Mouse (Mus musculus) right cerebral cortex, adult 2 months (tissue): ENCODE measurements around the gene Bmp5.

Source experiments
- DNase-seq, 2 experiments: peaks; one replicate each; pipeline ENCODE4 v3.0.0; 2021 to 2022; ENCODE audit warnings: low spot score in 2 of 2

Bmp5 gene

GRCm38 (mm10) chr9:75839450-75839849 is 64.3 kb downstream of the Bmp5 start:
- DNase-seq: no peak

- DNase-seq: no peak
These were observed 65.7 kb downstream of the Bmp5 start for GRCm38 (mm10) chr9:75840841-75841240.

- no peak for DNase-seq
These were observed 70.8 kb downstream of the Bmp5 start for GRCm38 (mm10) chr9:75846010-75846409.

GRCm38 (mm10) chr9:75850670-75851228 is 75.6 kb downstream of the Bmp5 start:
- no peak for DNase-seq

- DNase-seq: no peak
These were observed 83.0 kb downstream of the Bmp5 start for GRCm38 (mm10) chr9:75858161-75858560.

- no peak for DNase-seq
These were observed 83.8 kb downstream of the Bmp5 start for GRCm38 (mm10) chr9:75858939-75859338.

GRCm38 (mm10) chr9:75870332-75871177 is 95.4 kb downstream of the Bmp5 start:
- no peak for DNase-seq

GRCm38 (mm10) chr9:75876333-75876732 is 101.2 kb downstream of the Bmp5 start:
- no peak for DNase-seq

- DNase-seq: no peak
These were observed 108.5 kb downstream of the Bmp5 start for GRCm38 (mm10) chr9:75883481-75884190.

GRCm38 (mm10) chr9:75886801-75887544 is 111.8 kb downstream of the Bmp5 start:
- no peak for DNase-seq

GRCm38 (mm10) chr9:75896918-75897317 is 121.8 kb downstream of the Bmp5 start:
- DNase-seq: no peak

GRCm38 (mm10) chr9:75898022-75898421 is 122.9 kb downstream of the Bmp5 start:
- DNase-seq: no peak

GRCm38 (mm10) chr9:75901219-75901618 is 126.1 kb downstream of the Bmp5 start:
- DNase-seq: peak in 1 of 2 experiments; percentile 5

GRCm38 (mm10) chr9:75905497-75905896 is 130.3 kb downstream of the Bmp5 start:
- no peak for DNase-seq

- DNase-seq: no peak
These were observed 135.1 kb downstream of the Bmp5 start for GRCm38 (mm10) chr9:75910112-75910799.

- no peak for DNase-seq
These were observed 136.4 kb downstream of the Bmp5 start for GRCm38 (mm10) chr9:75911542-75911941.

- no peak for DNase-seq
These were observed 140.9 kb downstream of the Bmp5 start for GRCm38 (mm10) chr9:75916027-75916426.

GRCm38 (mm10) chr9:75927196-75927880 is 152.2 kb downstream of the Bmp5 start:
- no peak for DNase-seq

GRCm38 (mm10) chr9:75928068-75928467 is 152.9 kb downstream of the Bmp5 start:
- DNase-seq: no peak

GRCm38 (mm10) chr9:75944663-75945062 is 169.5 kb downstream of the Bmp5 start:
- DNase-seq: no peak
